1 mouse cellular context compared by ENCODE assay signal in genomic region chr12:112799237-112799970, GRCm38 (mm10).
TF ChIP-seq lines count a peak whose summit lies in the region.

No protein-coding gene starts in this region.

TF ChIP-seq in CH12.LX, 34 proteins besides CTCF, POLR2A, EP300 and RAD21 (continued from another document):
- TF ChIP-seq ETS1 (conservative IDR thresholded peaks at IDR 0.05; ENCODE audit: low read depth, low read length) (no peak), ZKSCAN1 (IDR thresholded peaks at IDR 0.05; ENCODE audit: borderline replicate concordance, low read depth, low read length) (no peak), MEF2A (IDR thresholded peaks at IDR 0.05; ENCODE audit: borderline replicate concordance, low read depth, low read length) (no peak), BHLHE40 (IDR thresholded peaks at IDR 0.05; ENCODE audit: low read depth, low read length) (no peak), TCF12 (IDR thresholded peaks at IDR 0.05; ENCODE audit: low read depth, low read length) (no peak), TBP (conservative IDR thresholded peaks at IDR 0.05; ENCODE audit: low read depth, low read length) (no peak)
TF ChIP-seq in CH12.LX: peak in this region for 0.
